18 mouse cellular contexts compared by ENCODE assay signal in genomic region chr13:43149661-43150060, GRCm38 (mm10). TPM values are rescaled to one million over a fixed set of nuclear protein-coding genes. Genes with fewer than 3 reads are reported as not detected.
DNase-seq lines count a peak whose midpoint lies in the region; ATAC-seq and TF ChIP-seq lines count a peak whose summit lies in the region.
"Had no signal": no experiment of that assay in that cellular context is flagged by ENCODE, and none has a peak within 500 bp of the region (broad histone marks: within the 10 kb centered on the region; RNA-seq: fewer than 3 reads in every experiment).

No protein-coding gene starts in this region.

- no peak for ATAC-seq in heart, embryonic 12.5 days (ENCODE audit: insufficient number of reproducible peaks, low FRiP score)
- ATAC-seq in intestine, embryonic 16.5 days = no peak
- ATAC-seq: forebrain, embryonic 14.5 days; intestine, postnatal 0 days had no signal

- peaks cover 36% of the 10 kb centered on the region for H3K36me3 ChIP-seq in heart, embryonic 12.5 days
- H3K36me3 ChIP-seq in myocyte (ENCODE audit: control insufficient read depth, insufficient read depth) = no peaks in the 10 kb centered on the region
- 0 out of 2 replicates have a peak, but pooled peaks cover 2% of the 10 kb centered on the region for H3K36me3 ChIP-seq in intestine, embryonic 16.5 days (ENCODE audit: control insufficient read depth, insufficient read depth, low read length)

- H3ac ChIP-seq in myocyte (ENCODE audit: control insufficient read depth, insufficient read length) = no peak overlapping the region

- H3K27ac ChIP-seq in heart, embryonic 12.5 days (ENCODE audit: poor library complexity, severe bottlenecking) = peak overlapping the region; percentile 13; the same call in 1 of the 2 replicates
- H3K27ac ChIP-seq in intestine, embryonic 16.5 days (ENCODE audit: low read length) = no peak overlapping the region
- H3K27ac ChIP-seq: forebrain, embryonic 10.5 days; hindbrain, embryonic 15.5 days had no signal

- no peaks in the 10 kb centered on the region for H3K27me3 ChIP-seq in heart, embryonic 12.5 days (replicated peaks)
- H3K27me3 ChIP-seq in myocyte (ENCODE audit: control insufficient read depth, insufficient read depth, insufficient read length) = no peaks in the 10 kb centered on the region
- no peaks in the 10 kb centered on the region for H3K27me3 ChIP-seq in intestine, embryonic 16.5 days (replicated peaks; ENCODE audit: control insufficient read depth, insufficient read depth, low read length)
- H3K27me3 ChIP-seq: CH12.LX; hindbrain, embryonic 15.5 days had no signal

- DNase-seq in heart, adult 11 months = no peak
- peak; percentile 77 for DNase-seq in 3T3-L1 (ENCODE audit: low read depth, low spot score)
- DNase-seq in ES-CJ7 (ENCODE audit: low read depth, low spot score) = peak; percentile 13
- no peak for DNase-seq in thymus, postnatal 10 days (ENCODE audit: low spot score in 2 of 2)
- DNase-seq: adrenal gland, postnatal 10 days; cerebellum, adult 11-12 months; cerebellum, adult 9-10 months; cerebellum, postnatal 25 days; kidney, adult 8-10 months had no signal

- H3K9me3 ChIP-seq in heart, embryonic 12.5 days (replicated peaks) = no peaks in the 10 kb centered on the region
- H3K9me3 ChIP-seq in intestine, embryonic 16.5 days (ENCODE audit: control insufficient read depth, low read length) = no peaks in the 10 kb centered on the region
- H3K9me3 ChIP-seq: forebrain, embryonic 10.5 days; hindbrain, embryonic 15.5 days had no signal

- peaks cover 18% of the 10 kb centered on the region for H3K4me1 ChIP-seq in heart, embryonic 12.5 days (replicated peaks)
- H3K4me1 ChIP-seq in intestine, embryonic 16.5 days (ENCODE audit: control insufficient read depth, insufficient read depth, low read length) = no peaks in the 10 kb centered on the region
- H3K4me1 ChIP-seq: hindbrain, embryonic 15.5 days had no signal

- 71% methylated on average over 3 of the region's 3 CpGs for WGBS in heart, embryonic 12.5 days
- WGBS in intestine, embryonic 16.5 days = 75% methylated on average over 3 of the region's 3 CpGs

- no peak overlapping the region for H3K9ac ChIP-seq in heart, embryonic 12.5 days
- H3K9ac ChIP-seq in intestine, embryonic 16.5 days (ENCODE audit: low read depth, low read length) = no peak overlapping the region
- H3K9ac ChIP-seq: hindbrain, embryonic 15.5 days had no signal

- H3K4me3 ChIP-seq in heart, embryonic 12.5 days = no peak overlapping the region
- no peak overlapping the region for H3K4me3 ChIP-seq in myocyte
- no peak overlapping the region for H3K4me3 ChIP-seq in intestine, embryonic 16.5 days (ENCODE audit: low read length)
- H3K4me3 ChIP-seq: erythroblast, embryonic 14.5 days; forebrain, embryonic 10.5 days; hindbrain, embryonic 15.5 days had no signal

- no peak overlapping the region for H3K4me2 ChIP-seq in heart, embryonic 12.5 days
- H3K4me2 ChIP-seq in myocyte (ENCODE audit: low read depth) = peak overlapping the region; percentile 40
- H3K4me2 ChIP-seq in intestine, embryonic 16.5 days (ENCODE audit: low read depth, low read length) = no peak overlapping the region
- H3K4me2 ChIP-seq: hindbrain, embryonic 15.5 days had no signal

- TF ChIP-seq POLR2A in myocyte (IDR thresholded peaks at IDR 0.05; ENCODE audit: insufficient read length, low read depth) = no peak

- H3K79me2 ChIP-seq in myocyte (ENCODE audit: control insufficient read depth, insufficient read depth) = no peaks in the 10 kb centered on the region

TF ChIP-seq in myocyte, 11 proteins besides CTCF, POLR2A, EP300 and RAD21:
- no peak for TF ChIP-seq REST (IDR thresholded peaks at IDR 0.05; ENCODE audit: insufficient read depth, insufficient read length)
- TF ChIP-seq CEBPB (IDR thresholded peaks at IDR 0.05; ENCODE audit: insufficient read depth, poor library complexity, severe bottlenecking) = no peak; the same call in 1 of the 2 replicates
- no peak for TF ChIP-seq MYOG (IDR thresholded peaks at IDR 0.05; ENCODE audit: control insufficient read depth in 1 of 3, insufficient read depth in 1 of 3, insufficient read length in 2 of 3, low read depth in 2 of 3)
- no peak for TF ChIP-seq MYOD1 (IDR thresholded peaks at IDR 0.05; ENCODE audit: control insufficient read depth in 1 of 3, insufficient read length in 2 of 3, low read depth in 2 of 3)
- TF ChIP-seq USF1 (IDR thresholded peaks at IDR 0.05; ENCODE audit: low read depth) = no peak
- no peak for TF ChIP-seq TCF3 (IDR thresholded peaks at IDR 0.05; ENCODE audit: insufficient read length, low read depth)
- TF ChIP-seq POLR2AphosphoS2 (IDR thresholded peaks at IDR 0.05; ENCODE audit: insufficient read length, low read depth) = no peak
- TF ChIP-seq MAX (IDR thresholded peaks at IDR 0.05; ENCODE audit: low read depth) = no peak
- no peak for TF ChIP-seq TCF12 (IDR thresholded peaks at IDR 0.05; ENCODE audit: insufficient read depth, poor library complexity, severe bottlenecking)
- TF ChIP-seq E2F4 (IDR thresholded peaks at IDR 0.05; ENCODE audit: insufficient read depth) = no peak
- no peak for TF ChIP-seq SRF (IDR thresholded peaks at IDR 0.05; ENCODE audit: control insufficient read depth, insufficient read length, low read depth)

RNA-seq across cellular contexts. Expression of gene Tbc1d7, which starts 21.6 kb away (rescaled TPM):
- polyA plus RNA-seq in heart, embryonic 12.5 days (2016; fragmentation: Nextera tagmentation; extraction: Ambion mirVana) = 50.9 and 52.3 TPM in 2 replicates
- 31.4 TPM for polyA plus RNA-seq in myocyte (2012; fragmentation: generic; extraction: Trizol)
- polyA plus RNA-seq in intestine, embryonic 16.5 days (2015; fragmentation: Nextera tagmentation; extraction: Ambion mirVana) = 28.0 and 33.9 TPM in 2 replicates

Comparison
In these comparisons a context has a peak if more than half of its experiments do, and no peak if none do; other contexts are left out.
1. DNase-seq: peak in 3T3-L1 (single experiment) and ES-CJ7 (single experiment); none in heart, adult 11 months (single experiment) and thymus, postnatal 10 days (0 of 2).